Mouse (Mus musculus): Measurements from ENCODE around the gene Cmtm8. TPM values are rescaled to one million over a fixed set of nuclear protein-coding genes. Genes with fewer than 3 reads are reported as not detected.
A peak's percentile ranks its signal among the peaks of the same experiment; 100 is the strongest.

Cmtm8 gene
- total RNA-seq, 2 experiments from 2014 or later = not detected

DNA sequence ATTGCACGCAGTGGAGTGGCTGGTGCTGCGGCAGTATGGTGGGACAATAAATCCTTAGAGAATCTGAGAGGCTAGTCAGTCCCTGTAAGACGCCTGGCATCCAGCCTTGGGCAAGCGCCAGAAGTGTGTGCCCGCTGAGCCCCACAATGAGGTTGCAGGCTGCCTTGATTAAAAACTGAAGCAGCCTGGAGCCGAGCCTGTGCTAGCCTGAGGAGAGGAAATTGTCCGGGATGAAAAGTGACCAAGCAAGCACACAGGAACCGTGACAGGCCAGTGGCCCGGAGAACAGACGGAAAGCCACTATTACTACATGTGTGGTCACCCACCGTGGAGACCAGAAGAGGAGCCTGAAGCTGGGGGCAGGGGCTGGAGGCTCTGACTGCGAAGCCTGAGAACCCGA, 76.9 kb downstream of the Cmtm8 start:
- ATAC-seq (replicated peaks; ENCODE audit: low FRiP score, poor library complexity, severe bottlenecking) = no peak

DNA sequence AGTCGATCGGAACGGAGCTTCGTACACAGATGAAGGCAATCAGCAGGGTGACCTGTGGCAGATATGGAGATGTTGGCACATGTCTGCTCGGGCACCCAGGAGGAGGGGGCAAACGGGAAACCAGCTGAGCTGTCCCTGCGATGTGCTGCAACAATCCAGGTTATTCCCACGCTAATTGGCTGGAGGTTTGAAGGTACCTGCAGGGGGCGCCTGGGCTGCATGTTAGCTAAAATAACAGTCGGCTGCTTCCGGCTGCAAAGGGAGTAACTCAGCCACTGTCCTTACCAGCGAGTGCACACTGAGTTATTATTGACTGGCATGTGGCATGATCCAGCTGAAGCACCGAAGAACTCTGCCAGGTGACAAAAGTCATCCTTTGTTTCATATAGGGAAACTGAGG, 80.6 kb downstream of the Cmtm8 start:
- ATAC-seq (replicated peaks; ENCODE audit: low FRiP score, poor library complexity, severe bottlenecking) = no peak

DNA sequence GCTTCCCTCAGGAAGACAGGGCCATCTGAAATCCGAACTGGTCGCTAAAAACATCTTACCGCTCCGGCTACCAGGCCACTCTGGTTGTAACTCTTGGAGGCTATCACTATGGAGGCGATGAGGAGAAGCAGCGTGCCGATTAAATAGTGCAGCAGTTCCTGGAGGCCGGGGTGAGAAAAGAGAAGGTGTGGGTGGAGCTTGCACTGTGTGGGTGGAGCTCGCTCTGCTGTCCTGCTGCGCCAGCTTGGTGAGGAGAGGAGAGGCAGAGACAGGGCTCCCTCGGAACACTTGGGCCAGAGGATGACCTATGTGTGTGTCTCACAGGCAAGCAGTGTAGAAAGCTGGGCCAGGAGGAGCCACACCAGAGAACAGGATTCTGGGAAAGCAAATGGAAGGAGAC, 82.1 kb downstream of the Cmtm8 start:
- no peak for ATAC-seq (replicated peaks; ENCODE audit: low FRiP score, poor library complexity, severe bottlenecking)

DNA sequence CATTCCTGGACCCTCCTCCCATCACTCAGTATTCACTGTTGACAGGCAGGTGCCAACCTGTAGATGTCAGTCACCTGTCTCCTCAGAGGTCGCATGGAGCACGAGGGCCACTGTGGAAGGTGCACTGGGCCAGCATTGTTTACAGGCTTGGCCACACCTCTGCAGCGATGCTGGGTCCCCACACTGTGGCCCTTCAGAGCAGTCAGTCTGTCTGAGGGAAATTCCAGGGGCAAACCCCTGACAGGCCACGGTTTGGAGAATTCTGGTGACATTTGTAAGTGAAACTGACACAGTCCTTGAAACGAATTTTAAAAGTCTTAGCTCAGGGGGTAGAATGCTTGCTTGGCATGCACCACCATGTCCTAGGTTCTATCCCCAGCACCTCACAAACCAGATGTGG, 83.6 kb downstream of the Cmtm8 start:
- no peak for ATAC-seq (replicated peaks; ENCODE audit: low FRiP score, poor library complexity, severe bottlenecking)

DNA sequence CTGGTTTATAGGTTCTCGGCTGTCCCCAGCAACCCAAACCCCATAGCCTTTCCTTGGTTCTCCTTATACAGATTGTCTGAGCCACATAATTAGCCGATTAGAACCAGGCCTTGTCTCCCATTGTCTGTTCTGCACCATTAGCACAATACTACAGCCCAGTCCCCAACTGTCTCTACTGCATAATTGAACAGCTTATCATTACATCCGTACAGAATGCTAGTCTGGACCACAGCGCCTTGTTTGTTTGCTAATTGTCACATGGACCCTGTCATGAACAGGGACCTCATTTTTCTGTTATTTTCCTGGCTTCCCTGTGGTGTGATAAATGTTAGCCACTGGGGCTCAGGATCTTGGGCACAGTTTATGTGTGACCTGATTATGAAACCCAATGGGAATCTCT, 84.1 kb downstream of the Cmtm8 start:
- ATAC-seq (replicated peaks; ENCODE audit: low FRiP score, poor library complexity, severe bottlenecking) = no peak

DNA sequence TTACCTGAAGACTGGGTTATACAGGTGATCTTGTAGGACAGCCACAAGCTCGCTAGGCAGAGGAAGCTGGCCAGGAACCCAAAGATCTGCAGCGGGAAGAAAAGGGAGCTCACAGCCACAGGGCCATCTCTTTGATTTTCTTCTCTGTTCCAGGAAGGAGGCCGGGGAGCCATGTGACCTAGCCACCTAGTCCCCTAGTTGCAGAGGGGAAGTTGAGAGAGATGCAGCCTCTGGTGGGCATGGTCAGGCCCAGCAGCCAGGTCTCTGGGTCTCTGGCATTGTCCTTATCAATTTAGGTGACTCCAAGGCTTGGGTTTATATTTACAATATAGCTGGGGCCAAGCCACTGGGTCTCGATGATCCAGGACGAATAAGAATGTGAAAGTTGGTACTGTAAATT, 85.2 kb downstream of the Cmtm8 start:
- no peak for ATAC-seq (replicated peaks; ENCODE audit: low FRiP score, poor library complexity, severe bottlenecking)

DNA sequence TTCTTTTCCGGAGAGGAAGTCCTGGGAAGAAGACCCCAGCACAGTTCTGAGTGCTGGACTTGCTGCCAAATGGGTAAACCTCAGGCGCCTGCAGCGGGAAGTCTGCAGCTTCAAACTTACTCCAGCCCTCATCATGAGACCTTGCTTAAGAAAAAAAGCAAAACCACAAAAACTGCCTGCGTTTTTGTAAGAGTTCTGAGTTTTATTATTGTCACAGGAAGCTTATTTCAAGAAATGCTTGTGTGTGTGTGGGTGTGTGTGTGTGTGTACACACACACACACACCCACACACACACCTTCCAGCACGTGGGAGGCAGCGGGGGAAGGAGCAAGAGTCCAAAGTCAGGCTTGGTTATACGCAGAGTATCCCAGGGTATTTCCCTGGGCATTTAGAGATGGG, 85.7 kb downstream of the Cmtm8 start:
- no peak for ATAC-seq (replicated peaks; ENCODE audit: low FRiP score, poor library complexity, severe bottlenecking)

DNA sequence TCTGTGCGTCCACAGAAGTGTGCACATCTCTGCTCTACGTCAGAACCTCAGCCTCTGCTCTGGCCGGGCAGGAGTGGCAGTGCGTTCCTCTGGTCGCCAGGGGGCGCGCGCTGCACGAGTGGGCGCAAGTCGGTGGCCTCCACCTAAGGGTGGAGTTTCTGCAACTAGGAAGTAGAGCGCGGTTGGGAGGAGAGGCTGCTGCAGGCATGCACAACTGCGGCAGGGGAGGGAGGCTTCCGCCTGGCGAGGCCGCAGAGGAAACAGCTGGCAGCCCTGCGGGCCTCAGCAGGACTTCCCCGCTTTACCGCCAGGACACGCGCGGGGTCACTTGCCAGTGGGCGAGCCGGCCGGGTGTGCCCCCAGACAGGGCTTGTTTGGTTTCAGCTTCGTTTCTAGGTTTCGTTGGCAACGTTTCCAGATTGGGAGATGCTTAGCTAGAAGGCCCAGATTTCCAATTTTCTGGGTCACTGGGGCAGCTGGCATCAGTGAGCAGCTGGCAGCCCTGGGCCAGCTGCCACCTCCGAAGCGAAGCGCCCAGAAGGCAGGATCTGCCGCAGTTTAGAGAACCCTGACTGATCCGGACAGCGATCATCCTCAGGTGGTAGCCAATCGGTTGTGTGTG, 91.0 kb downstream of the Cmtm8 start:
- peak; percentile 97 for ATAC-seq (replicated peaks; ENCODE audit: low FRiP score, poor library complexity, severe bottlenecking)

DNA sequence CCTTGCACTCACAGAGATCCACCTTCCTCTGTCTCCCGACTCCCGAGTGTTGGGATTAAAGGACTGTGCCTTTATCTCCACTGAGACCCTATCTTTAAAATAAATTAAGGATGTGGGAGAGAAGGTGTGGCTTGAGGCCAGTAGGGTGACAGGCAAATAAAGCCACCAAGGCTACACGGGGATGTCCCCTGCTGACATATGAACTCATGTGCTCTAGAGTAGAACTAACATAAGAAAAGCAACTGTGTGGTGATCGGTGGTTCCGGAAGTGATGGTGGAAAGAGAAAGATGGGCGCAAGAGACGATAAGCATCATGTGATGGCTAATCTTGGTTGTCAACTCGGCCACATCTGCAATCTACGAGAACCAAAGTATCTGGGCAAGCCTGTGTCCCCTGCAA, 91.6 kb downstream of the Cmtm8 start:
- no peak for ATAC-seq (replicated peaks; ENCODE audit: low FRiP score, poor library complexity, severe bottlenecking)

DNA sequence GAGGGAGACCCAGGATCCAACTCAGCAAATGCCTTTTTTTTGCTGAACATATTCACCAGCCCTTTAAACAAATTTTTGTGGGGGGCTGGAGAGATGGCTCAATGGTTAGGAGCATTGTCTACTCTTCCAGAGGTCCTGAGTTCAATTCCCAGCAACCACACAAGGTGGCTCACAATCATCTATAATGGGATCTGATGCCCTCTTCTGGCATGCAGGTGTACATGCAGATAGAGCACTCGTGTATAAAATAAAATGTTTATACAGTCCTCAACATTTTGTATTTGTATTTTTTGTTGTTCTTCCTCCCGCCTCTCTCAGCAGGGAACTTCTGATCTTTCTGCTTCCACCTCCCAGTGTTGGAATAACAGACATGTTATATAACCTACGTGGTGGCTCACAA, 92.4 kb downstream of the Cmtm8 start:
- no peak for ATAC-seq (replicated peaks; ENCODE audit: low FRiP score, poor library complexity, severe bottlenecking)

DNA sequence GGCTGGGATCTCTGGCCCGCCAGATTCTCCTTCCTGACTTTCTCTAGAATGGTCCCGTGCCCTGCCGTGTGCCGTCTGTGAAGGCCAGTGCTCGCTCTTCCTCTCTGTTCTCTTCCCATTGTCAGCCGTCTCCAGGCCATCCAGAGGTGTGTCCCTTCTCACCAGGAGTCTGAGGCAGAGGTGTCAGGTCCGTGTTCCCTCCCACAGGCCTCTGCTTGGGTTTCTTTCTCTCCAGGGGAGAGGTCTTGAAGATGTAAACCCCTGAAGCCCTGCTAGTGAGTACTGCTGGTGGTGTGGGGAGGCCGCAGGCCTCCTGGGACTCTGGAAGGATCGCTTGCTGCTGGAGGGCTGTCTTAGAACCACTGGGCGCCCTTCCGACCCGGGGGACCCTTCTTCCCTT, 96.5 kb downstream of the Cmtm8 start:
- no peak for ATAC-seq (replicated peaks; ENCODE audit: low FRiP score, poor library complexity, severe bottlenecking)

DNA sequence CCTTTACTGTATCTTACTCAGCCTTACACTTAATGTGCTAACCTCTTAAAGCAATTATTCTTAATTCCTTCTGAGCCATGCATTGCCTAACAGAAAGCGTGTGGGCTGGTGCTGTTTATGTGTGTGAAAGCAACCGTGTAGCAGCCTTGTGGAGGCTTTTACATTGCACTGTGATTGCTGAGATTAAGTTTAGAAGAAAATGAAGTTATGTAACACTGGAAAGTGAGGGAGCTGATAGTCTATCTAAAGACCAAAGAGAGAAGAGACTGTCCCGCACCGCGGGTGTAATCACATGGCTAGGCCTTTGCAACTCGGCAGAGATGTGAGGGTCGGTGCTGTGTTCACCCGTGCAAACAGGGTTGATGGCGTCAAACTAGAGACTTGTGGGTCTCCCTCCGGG, 96.9 kb downstream of the Cmtm8 start:
- ATAC-seq (replicated peaks; ENCODE audit: low FRiP score, poor library complexity, severe bottlenecking) = no peak

DNA sequence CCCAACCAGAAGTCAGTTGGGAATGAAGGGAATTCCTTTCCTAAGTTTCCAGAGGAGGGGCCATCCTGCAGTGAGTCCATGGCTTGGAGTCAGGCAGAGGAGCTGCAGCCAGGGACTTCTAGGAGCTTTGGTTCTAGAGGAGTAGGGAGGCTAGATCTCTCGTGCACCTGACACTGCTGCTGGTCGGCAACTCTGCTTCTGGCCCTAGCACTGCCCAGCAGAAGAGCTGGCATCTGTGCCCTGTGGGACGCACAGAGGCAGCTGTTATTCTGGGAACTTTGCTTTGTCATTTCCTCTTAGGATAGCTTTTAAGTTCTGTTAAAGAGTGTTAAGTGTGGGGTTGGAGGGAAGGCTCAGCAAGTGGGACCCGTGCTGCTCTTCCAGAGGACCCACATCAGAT, 98.3 kb downstream of the Cmtm8 start:
- no peak for ATAC-seq (replicated peaks; ENCODE audit: low FRiP score, poor library complexity, severe bottlenecking)

DNA sequence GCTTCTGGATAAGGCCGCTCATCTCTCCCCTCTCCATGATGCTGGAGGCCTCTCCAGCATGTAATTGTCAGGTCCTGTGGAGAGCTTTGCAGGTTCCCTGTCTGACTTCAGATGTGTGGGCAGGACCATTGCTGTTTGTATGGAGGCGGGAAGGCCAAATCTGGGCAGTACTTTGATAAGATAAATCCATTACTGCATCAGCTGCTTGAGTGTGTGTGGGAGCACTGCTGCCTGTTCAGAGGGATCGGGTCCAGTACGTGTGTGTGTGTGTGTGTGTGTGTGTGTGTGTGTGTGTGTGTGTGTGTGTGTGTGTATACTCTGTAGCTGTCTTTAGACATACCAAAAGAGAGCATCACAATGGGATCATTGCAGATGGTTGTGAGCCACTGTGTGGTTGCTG, 98.8 kb downstream of the Cmtm8 start:
- no peak for ATAC-seq (replicated peaks; ENCODE audit: low FRiP score, poor library complexity, severe bottlenecking)

DNA sequence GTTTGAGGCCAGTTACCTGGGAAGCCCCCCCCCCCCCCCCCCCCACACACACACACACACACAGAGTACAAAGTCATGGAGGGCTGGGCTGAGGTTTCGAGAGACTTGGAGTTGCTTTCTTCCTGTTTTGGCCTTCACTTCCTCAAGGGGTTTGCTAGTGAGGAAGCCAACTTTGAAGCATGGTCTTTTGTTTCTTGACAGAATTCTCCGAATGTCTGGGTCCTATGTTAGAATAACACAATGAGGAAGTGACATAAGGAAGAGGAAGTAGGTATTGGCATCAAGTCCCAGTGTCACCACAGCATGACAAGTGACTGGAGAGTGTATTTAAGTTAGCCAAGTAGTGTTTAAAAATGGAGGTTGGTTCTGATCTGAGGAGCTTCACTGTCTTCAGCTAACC, 101.2 kb downstream of the Cmtm8 start:
- ATAC-seq (replicated peaks; ENCODE audit: low FRiP score, poor library complexity, severe bottlenecking) = no peak

DNA sequence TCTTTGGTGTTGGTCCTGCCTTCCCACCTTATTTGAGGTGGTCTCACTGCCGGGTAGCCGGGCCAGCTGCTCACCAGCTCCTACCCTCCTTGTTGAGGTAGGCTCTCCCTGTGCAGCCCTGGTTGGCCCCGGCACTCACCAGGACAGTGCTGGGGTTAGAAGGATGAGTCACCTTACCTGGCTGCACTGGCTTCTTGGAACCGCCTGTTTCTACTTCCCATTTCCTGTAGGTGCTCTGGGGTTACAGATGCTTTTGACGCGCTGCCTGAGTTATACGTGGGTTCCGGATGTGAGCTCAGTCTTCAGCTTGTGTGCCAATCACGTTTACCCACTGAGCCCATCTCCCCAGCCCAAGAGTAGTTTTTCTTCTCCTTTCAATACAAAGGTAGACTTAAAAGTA, 103.6 kb downstream of the Cmtm8 start:
- ATAC-seq (replicated peaks; ENCODE audit: low FRiP score, poor library complexity, severe bottlenecking) = no peak

Other genes starting within 250 kb of the Cmtm8 start
- gene Cnot10, start 204.0 kb downstream of the Cmtm8 start, total RNA-seq (2015; ENCODE audit: low replicate concordance) = 15.5 and 17.6 TPM in 2 replicates
- gene Cnot10, start 204.0 kb downstream of the Cmtm8 start, total RNA-seq (2017; ENCODE audit: low replicate concordance) = 14.1 and 18.6 TPM in 2 replicates
- 22.7 and 42.3 TPM in 2 replicates for gene Dync1li1, start 155.4 kb downstream of the Cmtm8 start, total RNA-seq (2015; ENCODE audit: low replicate concordance)
- 23.9 and 33.0 TPM in 2 replicates for gene Dync1li1, start 155.4 kb downstream of the Cmtm8 start, total RNA-seq (2017; ENCODE audit: low replicate concordance)
- 8.8 and 9.7 TPM in 2 replicates for gene Cmtm6, start 113.0 kb downstream of the Cmtm8 start, total RNA-seq (2015; ENCODE audit: low replicate concordance)
- 10.4 and 20.0 TPM in 2 replicates for gene Cmtm6, start 113.0 kb downstream of the Cmtm8 start, total RNA-seq (2017; ENCODE audit: low replicate concordance)
- 64.1 and 71.7 TPM in 2 replicates for gene Cmtm7, start 62.3 kb downstream of the Cmtm8 start, total RNA-seq (2015; ENCODE audit: low replicate concordance)
- 46.0 and 46.4 TPM in 2 replicates for gene Cmtm7, start 62.3 kb downstream of the Cmtm8 start, total RNA-seq (2017; ENCODE audit: low replicate concordance)
- 8.6 and 12.2 TPM in 2 replicates for gene Gpd1l, start 89.8 kb upstream of the Cmtm8 start, total RNA-seq (2015; ENCODE audit: low replicate concordance)
- gene Gpd1l, start 89.8 kb upstream of the Cmtm8 start, total RNA-seq (2017; ENCODE audit: low replicate concordance) = 3.3 and 7.6 TPM in 2 replicates
- not detected in 2 replicates for gene Osbpl10, start 134.4 kb upstream of the Cmtm8 start, total RNA-seq (2015; ENCODE audit: low replicate concordance)
- gene Osbpl10, start 134.4 kb upstream of the Cmtm8 start, total RNA-seq (2017; ENCODE audit: low replicate concordance) = 0.39 TPM in 1 of 2 replicates, not detected in the other
- 81.7 and 147 TPM in 2 replicates for gene Rps27rt, start 138.6 kb upstream of the Cmtm8 start, total RNA-seq (2015; ENCODE audit: low replicate concordance)
- gene Rps27rt, start 138.6 kb upstream of the Cmtm8 start, total RNA-seq (2017; ENCODE audit: low replicate concordance) = 36.5 and 41.4 TPM in 2 replicates

Data from erythroid progenitor cell, adult 5-6 weeks (primary cell).